Mouse (Mus musculus) urinary bladder, adult 2 months (tissue): ENCODE measurements around the gene Gm10273. TPM values are rescaled to one million over a fixed set of nuclear protein-coding genes. Genes with fewer than 3 reads are reported as not detected.

Experiments used
- polyA plus RNA-seq: library from polyadenylated mRNA; depleted of rRNA; stranded (reverse); fragments of >200 nt; gene quantifications from 2 replicates; pipeline ENCODE4 v1.2.3, GENCODE M21; 2012; rRNA removed

Gm10273 gene
- polyA plus RNA-seq, 1 experiment: 11.7 TPM

Other genes with a start within 250 kb of the Gm10273 start
- gene Sept10, start 173.8 kb upstream of the Gm10273 start, polyA plus RNA-seq: 28.0 and 31.4 TPM in 2 replicates
- 31.7 and 34.0 TPM in 2 replicates for gene Sowahc, start 173.7 kb upstream of the Gm10273 start, polyA plus RNA-seq
- gene P4ha1, start 72.3 kb upstream of the Gm10273 start, polyA plus RNA-seq: 36.0 TPM in 2 replicates
- 0.06 and 0.11 TPM in 2 replicates for gene Pla2g12b, start 8.0 kb downstream of the Gm10273 start, polyA plus RNA-seq
- gene Oit3, start 46.1 kb downstream of the Gm10273 start, polyA plus RNA-seq: 0.19 and 0.40 TPM in 2 replicates
- 0.51 TPM in 1 of 2 replicates, not detected in the other for gene Gm10322, start 220.4 kb downstream of the Gm10273 start, polyA plus RNA-seq
- 61.4 and 63.9 TPM in 2 replicates for gene Mcu, start 221.1 kb downstream of the Gm10273 start, polyA plus RNA-seq